Mouse (Mus musculus): Measurements from ENCODE around the gene Arhgap23. TPM values are rescaled to one million over a fixed set of nuclear protein-coding genes. Genes with fewer than 3 reads are reported as not detected.
A peak's percentile ranks its signal among the peaks of the same experiment; 100 is the strongest.

Arhgap23 gene
- total RNA-seq, 2 experiments from 2014 or later: 5.9 to 7.5 TPM

- H3K27ac ChIP-seq: peak overlapping the region; percentile 46; the same call in 1 of the 2 replicates
- H3K4me3 ChIP-seq: no peak overlapping the region
- intact Hi-C loops (cut with DNase I): no loop called here
- no peak for TF ChIP-seq CTCF (IDR thresholded peaks at IDR 0.05)
- peak; percentile 64 for DNase-seq
Observed at GRCm38 (mm10) chr11:97463991-97464390, 48.7 kb downstream of the Arhgap23 start.

GRCm38 (mm10) chr11:97465957-97466356 is 50.6 kb downstream of the Arhgap23 start:
- no peak overlapping the region; the same call in 1 of the 2 replicates for H3K27ac ChIP-seq
- intact Hi-C loops (cut with DNase I): no loop called here
- no peak for TF ChIP-seq CTCF (IDR thresholded peaks at IDR 0.05)
- H3K4me3 ChIP-seq: no peak overlapping the region
- no peak for DNase-seq

- no peak overlapping the region for H3K4me3 ChIP-seq
- intact Hi-C loops (cut with DNase I): no loop called here
- peak overlapping the region; percentile 1; the same call in 1 of the 2 replicates for H3K27ac ChIP-seq
- TF ChIP-seq CTCF (IDR thresholded peaks at IDR 0.05): no peak
- peak; percentile 72 for DNase-seq
Observed at GRCm38 (mm10) chr11:97466444-97467160, 51.3 kb downstream of the Arhgap23 start.

- peak; percentile 99; the same call in 1 of the 2 replicates for TF ChIP-seq CTCF (IDR thresholded peaks at IDR 0.05)
- DNase-seq: peak; percentile 91
- 0 out of 2 replicates have a peak overlapping the region, but pooled peaks have one; percentile 4 for H3K27ac ChIP-seq
- intact Hi-C loops (cut with DNase I): loop anchor here (1.0 kb wide), 3 partner anchors 36 to 111 kb away; no protein-coding TSS in a partner anchor
- no peak overlapping the region for H3K4me3 ChIP-seq
Observed at GRCm38 (mm10) chr11:97468639-97469287, 53.4 kb downstream of the Arhgap23 start.

GRCm38 (mm10) chr11:97469828-97470227 is 54.5 kb downstream of the Arhgap23 start:
- Histone ChIP-seq H3K4me3 (no peak overlapping the region), H3K27ac (no peak overlapping the region)
- no peak for DNase-seq
- intact Hi-C loops (cut with DNase I): loop anchor here (1.0 kb wide), 2 partner anchors 38 to 62 kb away; no protein-coding TSS in a partner anchor
- no peak for TF ChIP-seq CTCF (IDR thresholded peaks at IDR 0.05)

GRCm38 (mm10) chr11:97471276-97471675 is 55.9 kb downstream of the Arhgap23 start:
- intact Hi-C loops (cut with DNase I): no loop called here

GRCm38 (mm10) chr11:97476334-97477095 is 61.2 kb downstream of the Arhgap23 start:
- Histone ChIP-seq H3K4me3 (no peak overlapping the region), H3K27ac (no peak overlapping the region)
- intact Hi-C loops (cut with DNase I): no loop called here
- no peak for DNase-seq
- peak; percentile 79 for TF ChIP-seq CTCF (IDR thresholded peaks at IDR 0.05)

More at GRCm38 (mm10) chr11:97471276-97471675, 55.9 kb downstream of the Arhgap23 start:
- DNase-seq: peak; percentile 9
- no peak overlapping the region for H3K4me3 ChIP-seq
- no peak overlapping the region for H3K27ac ChIP-seq
- TF ChIP-seq CTCF (IDR thresholded peaks at IDR 0.05): no peak

GRCm38 (mm10) chr11:97477431-97477830 is 62.1 kb downstream of the Arhgap23 start:
- intact Hi-C loops (cut with DNase I): no loop called here
- TF ChIP-seq CTCF (IDR thresholded peaks at IDR 0.05): no peak
- Histone ChIP-seq H3K27ac (no peak overlapping the region), H3K4me3 (no peak overlapping the region)
- no peak for DNase-seq

GRCm38 (mm10) chr11:97478345-97478744 is 63.0 kb downstream of the Arhgap23 start:
- intact Hi-C loops (cut with DNase I): no loop called here
- H3K4me3 ChIP-seq: no peak overlapping the region
- no peak overlapping the region for H3K27ac ChIP-seq
- no peak for DNase-seq
- no peak for TF ChIP-seq CTCF (IDR thresholded peaks at IDR 0.05)

- no peak for TF ChIP-seq CTCF (IDR thresholded peaks at IDR 0.05)
- DNase-seq: no peak
- Histone ChIP-seq H3K4me3 (no peak overlapping the region), H3K27ac (no peak overlapping the region)
- intact Hi-C loops (cut with DNase I): no loop called here
Observed at GRCm38 (mm10) chr11:97479085-97479484, 63.8 kb downstream of the Arhgap23 start.

- DNase-seq: no peak
- Histone ChIP-seq H3K4me3 (no peak overlapping the region), H3K27ac (no peak overlapping the region)
- intact Hi-C loops (cut with DNase I): no loop called here
- no peak for TF ChIP-seq CTCF (IDR thresholded peaks at IDR 0.05)
Observed at GRCm38 (mm10) chr11:97479824-97480223, 64.5 kb downstream of the Arhgap23 start.

GRCm38 (mm10) chr11:97485661-97486060 is 70.3 kb downstream of the Arhgap23 start:
- intact Hi-C loops (cut with DNase I): loop anchor here (5.0 kb wide), 1 partner anchor 92 kb away; the partner anchor contains the start of gene Srcin1
- TF ChIP-seq CTCF (IDR thresholded peaks at IDR 0.05): no peak
- peak; percentile 17 for DNase-seq
- H3K4me3 ChIP-seq: no peak overlapping the region
- H3K27ac ChIP-seq: peak overlapping the region; percentile 48
